Mouse (Mus musculus) hindbrain, embryonic 11.5 days (tissue): ENCODE results near the gene Atad2b. TPM values are rescaled to one million over a fixed set of nuclear protein-coding genes. Genes with fewer than 3 reads are reported as not detected.
"Not testable (repeated sequence)": the region's sequence is repeated elsewhere in the genome, so short reads cannot be mapped to it uniquely, and the experiment has no call there.

Experiments used
- ATAC-seq: fragments of 200-750 bp; cut with Nextera tagmentation; 2 replicates; pipeline ENCODE4 v1.8.0; 2017; ENCODE audit warnings: mild to moderate bottlenecking, moderate TSS enrichment, moderate library complexity; ENCODE audit not compliant: low FRiP score
- DNase-seq: peaks from one replicate; pipeline ENCODE4 v3.0.0-alpha.2; 2015; ENCODE audit warnings: low spot score
- H3K27ac ChIP-seq: fragments of 300-500 bp; sonication (generic); 2 replicates; pipeline ENCODE4 v1.5.1; 2014; ENCODE audit warnings: mild to moderate bottlenecking, low read depth, low read length
- H3K27me3 ChIP-seq: fragments of 300-500 bp; sonication (generic); 2 replicates; pipeline ENCODE4 v1.6.1; 2014; ENCODE audit warnings: mild to moderate bottlenecking, low read length, moderate library complexity, mixed read lengths; ENCODE audit not compliant: control insufficient read depth, insufficient read depth
- H3K36me3 ChIP-seq: fragments of 300-500 bp; sonication (generic); 2 replicates; pipeline ENCODE4 v1.6.1; 2014; ENCODE audit warnings: mild to moderate bottlenecking, low read length, moderate library complexity, mixed read lengths; ENCODE audit not compliant: control insufficient read depth, insufficient read depth
- H3K4me1 ChIP-seq: fragments of 300-500 bp; sonication (generic); replicated peaks from 2 replicates; pipeline ENCODE4 v1.6.1; 2014; ENCODE audit warnings: low read length, mixed read lengths; ENCODE audit not compliant: control insufficient read depth, insufficient read depth
- H3K4me2 ChIP-seq: fragments of 300-500 bp; sonication (generic); replicated peaks from 2 replicates; pipeline ENCODE4 v1.6.1; 2014; ENCODE audit warnings: mild to moderate bottlenecking, low read depth, low read length
- H3K4me3 ChIP-seq: fragments of 300-500 bp; sonication (generic); 2 replicates; pipeline ENCODE4 v1.5.1; 2014; ENCODE audit warnings: low read depth, low read length
- H3K9ac ChIP-seq: fragments of 300-500 bp; sonication (generic); 2 replicates; pipeline ENCODE4 v1.6.1; 2014; ENCODE audit warnings: low read depth, low read length
- H3K9me3 ChIP-seq: fragments of 300-500 bp; sonication (generic); 2 replicates; pipeline ENCODE4 v1.6.1; 2016; ENCODE audit warnings: low read length; ENCODE audit not compliant: control insufficient read depth
- WGBS: fragments of 180-500 bp; shearing (Covaris S2); extraction: QIAGEN DNeasy Blood & Tissue Kit; methylation state at CpG from one replicate; pipeline ENCODE4 v1.1.7; 2014; 5-methylcytosine and 5-hydroxymethylcytosine counted together
- polyA plus RNA-seq: library from polyadenylated mRNA; unstranded; fragments of >200 nt; fragmentation: Nextera tagmentation; extraction: Ambion mirVana; gene quantifications from 2 replicates; pipeline ENCODE4 v1.2.1, GENCODE M21; 2014

The Atad2b gene
- polyA plus RNA-seq, 1 experiment from 2014 or later, result 25.2 TPM

- ATAC-seq (no peak), DNase-seq (no peak)
- H3K4me2 ChIP-seq, result no peak overlapping the region
- no peaks in the 10 kb centered on the region for H3K27me3 ChIP-seq
- no peak overlapping the region for H3K27ac ChIP-seq
- WGBS, result 82% methylated on average over 9 of the region's 9 CpGs
- H3K9me3 ChIP-seq, result no peaks in the 10 kb centered on the region
- no peaks in the 10 kb centered on the region for H3K36me3 ChIP-seq
- 0 out of 2 replicates have a peak, but pooled peaks cover 4% of the 10 kb centered on the region for H3K4me1 ChIP-seq
- H3K4me3 ChIP-seq, result no peak overlapping the region
- H3K9ac ChIP-seq, result no peak overlapping the region
Measured at GRCm38 (mm10) chr12:4878296-4878783, 38.8 kb upstream of the Atad2b start.

DNA sequence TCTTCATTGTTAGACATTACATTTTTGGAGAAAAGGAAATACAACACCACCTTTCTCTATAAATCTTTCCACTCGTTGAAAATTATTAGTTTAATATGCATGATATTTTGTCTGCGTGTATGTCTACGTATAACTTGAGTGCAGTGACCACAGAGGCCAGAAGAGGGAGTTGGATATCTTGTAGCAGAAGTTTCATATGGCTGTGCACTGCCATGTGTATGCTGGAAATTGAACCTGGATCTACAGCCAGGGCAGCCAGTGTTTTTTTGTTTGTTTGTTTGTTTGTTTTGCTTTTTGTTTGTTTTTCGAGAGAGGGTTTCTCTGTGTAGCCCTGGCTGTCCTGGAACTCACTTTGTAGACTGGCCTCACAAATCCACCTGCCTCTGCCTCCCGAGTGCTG, 38.1 kb upstream of the Atad2b start:
- no peak for DNase-seq
- H3K4me3 ChIP-seq, result no peak overlapping the region
- H3K36me3 ChIP-seq, result no peaks in the 10 kb centered on the region
- no peak overlapping the region for H3K27ac ChIP-seq
- 94% methylated on average over 5 of the region's 5 CpGs for WGBS
- no peaks in the 10 kb centered on the region for H3K27me3 ChIP-seq
- H3K9ac ChIP-seq, result no peak overlapping the region
- H3K9me3 ChIP-seq, result no peaks in the 10 kb centered on the region
- ATAC-seq, result no peak
- H3K4me2 ChIP-seq, result no peak overlapping the region
- H3K4me1 ChIP-seq, result 0 out of 2 replicates have a peak, but pooled peaks cover 4% of the 10 kb centered on the region

- Histone ChIP-seq H3K4me3 (no peak overlapping the region), H3K4me2 (no peak overlapping the region), H3K36me3 (no peaks in the 10 kb centered on the region), H3K27ac (no peak overlapping the region), H3K27me3 (no peaks in the 10 kb centered on the region), H3K9me3 (no peaks in the 10 kb centered on the region), H3K9ac (no peak overlapping the region), H3K4me1 (no peaks in the 10 kb centered on the region)
- DNase-seq, result no peak
- 85% methylated on average over 2 of the region's 2 CpGs for WGBS
- no peak for ATAC-seq
Measured at GRCm38 (mm10) chr12:4882086-4882485, 35.1 kb upstream of the Atad2b start.

GRCm38 (mm10) chr12:4885062-4885461, 32.1 kb upstream of the Atad2b start:
- H3K9me3 ChIP-seq, result no peaks in the 10 kb centered on the region
- H3K27me3 ChIP-seq, result no peaks in the 10 kb centered on the region
- WGBS, result 78% methylated on average over 1 of the region's 1 CpGs
- no peaks in the 10 kb centered on the region for H3K4me1 ChIP-seq
- no peak overlapping the region for H3K4me2 ChIP-seq
- DNase-seq (no peak), ATAC-seq (no peak)
- no peak overlapping the region for H3K4me3 ChIP-seq
- no peak overlapping the region for H3K27ac ChIP-seq
- no peak overlapping the region for H3K9ac ChIP-seq
- H3K36me3 ChIP-seq, result no peaks in the 10 kb centered on the region

DNA sequence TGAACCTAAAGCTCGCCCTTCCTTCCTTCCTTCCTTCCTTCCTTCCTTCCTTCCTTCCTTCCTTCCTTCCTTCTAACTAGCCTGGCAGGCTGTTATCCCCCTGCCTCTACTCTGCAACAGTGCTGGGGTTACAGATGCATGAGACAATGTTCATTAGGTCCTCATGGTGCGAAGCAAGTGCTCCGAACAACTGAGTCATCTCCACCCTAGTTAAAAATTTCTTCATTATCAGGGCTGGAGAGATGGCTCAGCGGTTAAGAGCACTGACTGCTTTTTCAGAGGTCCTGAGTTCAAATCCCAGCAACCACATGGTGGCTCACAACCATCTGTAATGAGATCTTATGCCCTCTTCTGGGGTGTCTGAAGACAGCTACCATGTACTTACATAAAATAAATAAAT, 30.6 kb upstream of the Atad2b start:
- not testable (repeated sequence) for H3K27me3 ChIP-seq, H3K4me1 ChIP-seq, H3K4me3 ChIP-seq, DNase-seq, ATAC-seq, H3K4me2 ChIP-seq, H3K27ac ChIP-seq, H3K36me3 ChIP-seq, H3K9ac ChIP-seq, H3K9me3 ChIP-seq
- WGBS, result 87% methylated on average over 4 of the region's 4 CpGs

- DNase-seq, result no peak
- no peak overlapping the region for H3K4me3 ChIP-seq
- H3K36me3 ChIP-seq, result no peaks in the 10 kb centered on the region
- H3K27me3 ChIP-seq, result no peaks in the 10 kb centered on the region
- no peak for ATAC-seq
- no peaks in the 10 kb centered on the region for H3K4me1 ChIP-seq
- H3K27ac ChIP-seq, result no peak overlapping the region
- no peak overlapping the region for H3K9ac ChIP-seq
- H3K9me3 ChIP-seq, result no peaks in the 10 kb centered on the region
- no peak overlapping the region for H3K4me2 ChIP-seq
Measured at GRCm38 (mm10) chr12:4888739-4889138, 28.4 kb upstream of the Atad2b start.

GRCm38 (mm10) chr12:4889251-4889650, 27.9 kb upstream of the Atad2b start:
- Histone ChIP-seq H3K4me3 (no peak overlapping the region), H3K36me3 (no peaks in the 10 kb centered on the region), H3K9me3 (no peaks in the 10 kb centered on the region), H3K9ac (no peak overlapping the region), H3K4me2 (no peak overlapping the region), H3K27ac (no peak overlapping the region), H3K4me1 (no peaks in the 10 kb centered on the region), H3K27me3 (no peaks in the 10 kb centered on the region)
- DNase-seq (no peak), ATAC-seq (no peak)
- WGBS, result 100% methylated on average over 2 of the region's 2 CpGs

- WGBS, result 89% methylated on average over 1 of the region's 1 CpGs
- H3K4me1 ChIP-seq, result no peaks in the 10 kb centered on the region
- no peak for ATAC-seq
Measured at GRCm38 (mm10) chr12:4889891-4890290, 27.3 kb upstream of the Atad2b start.

GRCm38 (mm10) chr12:4898024-4898423, 19.1 kb upstream of the Atad2b start:
- H3K9ac ChIP-seq, result no peak overlapping the region
- no peaks in the 10 kb centered on the region for H3K9me3 ChIP-seq
- H3K4me1 ChIP-seq, result no peaks in the 10 kb centered on the region
- H3K36me3 ChIP-seq, result no peaks in the 10 kb centered on the region
- H3K4me3 ChIP-seq, result no peak overlapping the region
- H3K27ac ChIP-seq, result no peak overlapping the region
- ATAC-seq (no peak), DNase-seq (no peak)
- no peaks in the 10 kb centered on the region for H3K27me3 ChIP-seq
- 93% methylated on average over 5 of the region's 5 CpGs for WGBS
- no peak overlapping the region for H3K4me2 ChIP-seq

More at GRCm38 (mm10) chr12:4889891-4890290, 27.3 kb upstream of the Atad2b start:
- H3K9me3 ChIP-seq, result no peaks in the 10 kb centered on the region
- H3K36me3 ChIP-seq, result no peaks in the 10 kb centered on the region
- H3K9ac ChIP-seq, result no peak overlapping the region
- DNase-seq, result no peak
- no peak overlapping the region for H3K4me3 ChIP-seq
- H3K27me3 ChIP-seq, result no peaks in the 10 kb centered on the region
- H3K4me2 ChIP-seq, result no peak overlapping the region
- H3K27ac ChIP-seq, result no peak overlapping the region
